Mouse (Mus musculus): ENCODE data around the gene Gm13119.
"Not testable (repeated sequence)": the region's sequence is repeated elsewhere in the genome, so short reads cannot be mapped to it uniquely, and the experiment has no call there.

Gene Gm13119

GRCm38 (mm10) chr4:144357642-144358041 is at the start of gene Gm13119:
Gm13119 (plus strand) TSS chr4:144357942.
- DNase-seq (ENCODE audit: low read depth, low spot score) = not testable (repeated sequence)

- DNase-seq (ENCODE audit: low read depth, low spot score) = not testable (repeated sequence)
Measured at GRCm38 (mm10) chr4:144312666-144313460, 44.9 kb upstream of the Gm13119 start.

GRCm38 (mm10) chr4:144329949-144330348 is 27.8 kb upstream of the Gm13119 start, which contains the start of gene Gm13128:
Gm13128 (plus strand) TSS chr4:144330249.
- not testable (repeated sequence) for DNase-seq (ENCODE audit: low read depth, low spot score)

- not testable (repeated sequence) for DNase-seq (ENCODE audit: low read depth, low spot score)
Measured at GRCm38 (mm10) chr4:144335856-144336255, 21.9 kb upstream of the Gm13119 start.

- DNase-seq (ENCODE audit: low read depth, low spot score) = no peak
Measured at GRCm38 (mm10) chr4:144377911-144378310, 20.2 kb downstream of the Gm13119 start, which contains the start of gene Pramef20. Pramef20 (minus strand) TSS chr4:144377933.

GRCm38 (mm10) chr4:144396316-144396715 is 38.6 kb downstream of the Gm13119 start:
- DNase-seq (ENCODE audit: low read depth, low spot score) = no peak

- no peak for DNase-seq (ENCODE audit: low read depth, low spot score)
Measured at GRCm38 (mm10) chr4:144402712-144403111, 45.0 kb downstream of the Gm13119 start.

GRCm38 (mm10) chr4:144404456-144405086 is 46.8 kb downstream of the Gm13119 start:
- DNase-seq (ENCODE audit: low read depth, low spot score) = peak; percentile 78

- DNase-seq (ENCODE audit: low read depth, low spot score) = no peak
Measured at GRCm38 (mm10) chr4:144406261-144406660, 48.5 kb downstream of the Gm13119 start.

- no peak for DNase-seq (ENCODE audit: low read depth, low spot score)
Measured at GRCm38 (mm10) chr4:144408290-144408689, 50.5 kb downstream of the Gm13119 start, which contains the start of gene Pramef12. Pramef12 (minus strand) TSS chr4:144408464.
